Mouse (Mus musculus): ENCODE measurements around the gene Rfk.
A peak's percentile ranks its signal among the peaks of the same experiment; 100 is the strongest.

DNA sequence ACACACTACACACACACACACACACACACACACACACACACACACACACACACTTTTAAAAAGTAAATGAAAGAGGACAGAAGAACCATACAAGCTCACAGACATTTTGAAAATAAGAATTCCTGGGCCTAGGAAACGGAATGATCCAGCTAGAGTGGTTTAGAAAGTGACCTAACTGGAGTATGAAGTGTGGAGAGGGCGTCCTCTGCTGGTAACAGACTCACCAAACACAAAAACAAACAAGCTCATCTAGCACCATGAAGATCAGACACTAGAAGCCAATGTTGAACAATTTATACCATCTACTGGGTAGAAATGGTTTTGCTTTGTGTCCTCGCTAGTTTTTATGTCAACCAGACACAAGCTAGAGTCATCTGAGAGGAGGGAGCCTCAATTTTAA is 29.1 kb upstream of the Rfk start:
- TF ChIP-seq CTCF (IDR thresholded peaks at IDR 0.05) (peak; percentile 81), POLR2A (IDR thresholded peaks at IDR 0.05; ENCODE audit: insufficient read depth, low read depth, low read length) (no peak), EP300 (IDR thresholded peaks at IDR 0.05; ENCODE audit: insufficient read depth, low read depth, low read length) (no peak)

Data from heart, adult 2 months (tissue).